Mouse (Mus musculus): Measurements from ENCODE around the gene Tmcc3.

GRCm38 (mm10) chr10:94639281-94639680 is 327.5 kb downstream of the Tmcc3 start:
- TF ChIP-seq POLR2A (IDR thresholded peaks at IDR 0.05; ENCODE audit: control insufficient read depth, extremely low read depth, insufficient read depth, low read length, poor library complexity) (no peak), CTCF (IDR thresholded peaks at IDR 0.05; ENCODE audit: borderline replicate concordance, control insufficient read depth, extremely low read depth, insufficient read depth, low read length, poor library complexity) (no peak)

Measured in thymus, adult 2 months (tissue).